Mouse (Mus musculus): ENCODE data around the gene Igfbp6.

The Igfbp6 gene

GRCm38 (mm10) chr15:102144274-102144711, at the start of gene Igfbp6:
Gene Igfbp6 (plus strand): TSS chr15:102144362.
- DNase-seq (ENCODE audit: low spot score): peak; percentile 50

GRCm38 (mm10) chr15:102094988-102095387, 49.2 kb upstream of the Igfbp6 start:
- DNase-seq (ENCODE audit: low spot score): no peak

- DNase-seq (ENCODE audit: low spot score): peak; percentile 58
Observed at GRCm38 (mm10) chr15:102097147-102097915, 46.8 kb upstream of the Igfbp6 start.

- no peak for DNase-seq (ENCODE audit: low spot score)
Observed at GRCm38 (mm10) chr15:102097991-102098555, 46.1 kb upstream of the Igfbp6 start.

GRCm38 (mm10) chr15:102099260-102099659, 44.9 kb upstream of the Igfbp6 start:
- peak; percentile 59 for DNase-seq (ENCODE audit: low spot score)

- DNase-seq (ENCODE audit: low spot score): no peak
Observed at GRCm38 (mm10) chr15:102099771-102100160, 44.4 kb upstream of the Igfbp6 start.

GRCm38 (mm10) chr15:102100161-102100981, 43.8 kb upstream of the Igfbp6 start, which contains the start of gene Tns2:
Gene Tns2 (plus strand): TSS chr15:102100413.
- DNase-seq (ENCODE audit: low spot score): peak; percentile 91

GRCm38 (mm10) chr15:102100996-102101671, 43.0 kb upstream of the Igfbp6 start:
- peak; percentile 46 for DNase-seq (ENCODE audit: low spot score)

GRCm38 (mm10) chr15:102101672-102102541, 42.3 kb upstream of the Igfbp6 start:
- peak; percentile 60 for DNase-seq (ENCODE audit: low spot score)

GRCm38 (mm10) chr15:102102548-102103121, 41.5 kb upstream of the Igfbp6 start:
- peak; percentile 74 for DNase-seq (ENCODE audit: low spot score)

- peak; percentile 63 for DNase-seq (ENCODE audit: low spot score)
Observed at GRCm38 (mm10) chr15:102103371-102103946, 40.7 kb upstream of the Igfbp6 start.

GRCm38 (mm10) chr15:102103947-102104555, 40.1 kb upstream of the Igfbp6 start:
- DNase-seq (ENCODE audit: low spot score): peak; percentile 39

GRCm38 (mm10) chr15:102105360-102105759, 38.8 kb upstream of the Igfbp6 start:
- peak; percentile 72 for DNase-seq (ENCODE audit: low spot score)

- no peak for DNase-seq (ENCODE audit: low spot score)
Observed at GRCm38 (mm10) chr15:102105764-102106730, 38.1 kb upstream of the Igfbp6 start.

GRCm38 (mm10) chr15:102106754-102107456, 37.3 kb upstream of the Igfbp6 start:
- no peak for DNase-seq (ENCODE audit: low spot score)

GRCm38 (mm10) chr15:102107689-102108573, 36.2 kb upstream of the Igfbp6 start:
- peak; percentile 85 for DNase-seq (ENCODE audit: low spot score)

Data from MN1 (cell line).